Mouse (Mus musculus) adrenal gland, postnatal 4 days (tissue): ENCODE measurements around the gene Cnnm2. TPM values are rescaled to one million over a fixed set of nuclear protein-coding genes. Genes with fewer than 3 reads are reported as not detected.
A peak's percentile ranks its signal among the peaks of the same experiment; 100 is the strongest.

Experiments
- DNase-seq, 2 experiments: peaks; one replicate each; pipeline ENCODE4 v3.0.0; 2021 to 2022; ENCODE audit warnings: low spot score in 2 of 2, mixed read lengths in 2 of 2
- total RNA-seq, 2 experiments: library from RNA; stranded (reverse); gene quantifications; 2 replicates each; pipeline ENCODE4 v1.2.3; 2021

The Cnnm2 gene
- total RNA-seq, 2 experiments from 2014 or later: 13.9 to 15.0 TPM

DNA sequence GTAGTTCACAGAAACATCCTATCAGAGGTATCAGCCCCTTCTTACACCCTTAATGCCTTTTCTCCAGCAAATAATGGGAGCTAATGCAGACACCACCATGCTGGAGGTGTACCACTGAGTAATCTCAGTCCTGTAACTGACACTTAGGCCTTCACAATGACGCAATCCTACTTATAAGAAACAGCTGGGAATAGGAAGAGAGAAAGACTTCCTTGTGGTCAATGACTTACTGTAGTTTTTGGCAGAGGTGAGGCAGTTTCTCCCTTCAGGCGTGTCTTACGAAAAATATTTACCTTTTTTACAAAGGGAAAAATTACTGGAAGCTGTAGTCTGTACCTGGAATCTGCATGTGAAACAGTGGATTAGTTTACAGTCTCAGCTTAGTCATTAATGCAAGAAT lies 31.1 kb downstream of the Cnnm2 start:
- DNase-seq: no peak

DNA sequence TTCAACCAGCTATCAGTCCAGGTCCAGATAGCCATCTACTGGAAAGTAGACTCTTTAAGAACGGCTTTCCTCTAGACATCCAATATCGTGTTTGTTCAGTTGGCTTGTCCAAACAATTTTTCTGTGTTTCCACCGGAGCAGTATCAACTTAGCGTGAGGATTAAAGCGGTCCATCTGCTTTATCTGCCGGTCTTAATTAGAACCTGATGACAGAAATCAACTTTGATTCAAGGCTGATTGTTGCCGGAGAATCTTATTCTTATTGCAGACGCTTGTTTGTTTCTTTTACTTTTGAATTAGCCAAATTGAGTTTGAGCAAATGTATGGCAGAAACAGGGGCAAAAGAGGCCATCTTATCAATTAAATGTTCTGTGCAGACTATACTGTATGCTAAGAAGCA lies 32.8 kb downstream of the Cnnm2 start:
- DNase-seq: no peak

- no peak for DNase-seq
These were observed 38.6 kb downstream of the Cnnm2 start for GRCm38 (mm10) chr19:46799903-46800583.

GRCm38 (mm10) chr19:46801492-46801891 lies 40.1 kb downstream of the Cnnm2 start:
- DNase-seq: no peak

DNA sequence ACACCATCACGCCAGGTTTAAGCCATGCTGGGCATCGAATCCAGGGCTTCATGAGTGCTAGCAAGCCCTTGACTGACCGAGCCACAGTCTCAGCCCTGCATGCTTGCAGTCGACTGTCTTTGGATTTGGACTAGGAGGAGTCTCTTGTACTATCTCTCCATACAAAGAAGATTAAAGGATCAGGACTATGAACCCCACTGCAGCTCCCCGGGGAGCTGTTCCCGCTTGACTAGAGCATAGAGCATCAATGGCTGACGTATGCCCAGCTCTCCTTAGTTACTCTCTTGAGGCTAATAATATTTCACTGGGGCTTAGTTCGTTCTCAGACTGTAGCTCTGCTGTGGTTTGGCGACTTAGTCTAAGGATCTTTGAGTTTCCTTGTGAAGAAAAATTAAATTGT lies 40.9 kb downstream of the Cnnm2 start:
- no peak for DNase-seq

DNA sequence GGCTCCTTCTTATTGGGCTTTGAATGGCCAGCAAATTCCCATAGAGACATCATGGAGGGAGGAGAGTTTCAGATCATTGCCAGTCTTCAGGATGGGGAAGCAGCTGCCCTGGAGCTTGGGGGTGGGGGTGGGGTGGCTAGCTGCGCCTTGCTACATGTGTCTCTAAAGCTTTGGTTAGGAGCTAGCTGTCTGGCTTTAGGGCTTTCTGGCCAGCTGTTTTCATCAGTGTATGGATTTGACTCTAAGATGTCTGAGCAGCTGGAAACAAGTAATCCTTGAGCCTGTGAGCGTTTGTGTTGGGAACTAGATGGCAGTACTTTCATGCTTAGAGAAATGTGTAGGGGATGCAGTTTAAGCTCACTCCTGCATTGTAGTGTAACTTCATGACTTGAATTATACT lies 42.3 kb downstream of the Cnnm2 start:
- no peak for DNase-seq

- no peak for DNase-seq
These were observed 43.4 kb downstream of the Cnnm2 start for GRCm38 (mm10) chr19:46804751-46805150.

DNA sequence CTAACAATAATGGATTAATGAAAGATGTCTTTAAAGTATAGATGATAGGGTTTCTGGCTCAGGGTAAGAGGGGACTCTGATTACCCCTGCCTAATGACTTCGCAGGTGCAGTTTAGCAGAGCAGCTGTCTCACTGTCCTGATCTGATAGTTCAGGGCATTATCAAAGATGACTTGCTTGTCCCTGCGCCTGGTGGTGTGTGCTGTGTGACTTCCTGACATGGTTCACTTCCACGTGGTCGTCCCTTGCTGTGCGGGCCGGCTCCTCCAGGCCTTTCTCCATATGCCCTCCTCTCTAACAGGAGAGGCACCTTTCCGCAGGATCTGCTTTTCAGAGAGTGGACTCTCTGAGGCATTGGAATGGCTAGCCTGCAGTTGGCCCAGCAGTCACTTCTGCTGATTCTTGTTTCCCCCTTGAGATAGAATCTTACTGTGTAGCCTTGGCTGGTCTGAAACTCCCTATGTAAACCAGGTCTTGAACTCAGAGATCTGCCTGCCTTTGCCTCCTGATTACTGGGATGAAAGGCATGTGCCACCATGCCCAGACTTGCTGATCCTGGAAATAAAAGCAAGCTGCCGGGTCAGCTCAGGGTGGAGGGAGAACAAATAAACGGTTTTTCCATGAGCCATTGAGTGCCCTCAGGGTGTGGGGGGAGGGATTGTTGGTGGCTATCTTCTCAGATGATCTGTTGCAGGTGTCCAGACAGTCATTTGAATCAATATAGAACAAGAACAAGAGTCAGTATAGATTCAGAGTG lies 44.7 kb downstream of the Cnnm2 start:
- no peak for DNase-seq

- no peak for DNase-seq
These were observed 46.9 kb downstream of the Cnnm2 start for GRCm38 (mm10) chr19:46808261-46808660.

DNA sequence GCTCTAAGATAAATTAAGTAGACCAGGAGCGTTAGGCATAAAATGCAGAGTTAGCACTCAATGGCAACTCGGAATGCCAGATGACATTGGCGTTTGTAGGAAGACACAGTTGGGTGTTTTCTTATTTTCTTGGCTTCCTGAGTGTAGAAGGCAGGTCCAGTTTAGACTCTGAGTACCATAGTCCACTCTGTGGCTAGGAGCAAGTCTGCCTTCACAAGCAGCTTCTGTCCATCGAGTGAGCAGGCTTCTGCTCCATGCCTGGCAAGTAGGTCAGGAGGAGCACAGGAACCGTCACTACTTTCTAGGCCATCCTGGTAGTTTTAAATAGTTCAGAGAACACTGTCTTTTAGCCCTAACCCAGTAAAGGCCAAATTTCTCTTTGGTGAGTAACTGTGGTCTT lies 47.6 kb downstream of the Cnnm2 start:
- DNase-seq: no peak

GRCm38 (mm10) chr19:46819276-46819675 lies 57.9 kb downstream of the Cnnm2 start:
- DNase-seq: no peak

DNA sequence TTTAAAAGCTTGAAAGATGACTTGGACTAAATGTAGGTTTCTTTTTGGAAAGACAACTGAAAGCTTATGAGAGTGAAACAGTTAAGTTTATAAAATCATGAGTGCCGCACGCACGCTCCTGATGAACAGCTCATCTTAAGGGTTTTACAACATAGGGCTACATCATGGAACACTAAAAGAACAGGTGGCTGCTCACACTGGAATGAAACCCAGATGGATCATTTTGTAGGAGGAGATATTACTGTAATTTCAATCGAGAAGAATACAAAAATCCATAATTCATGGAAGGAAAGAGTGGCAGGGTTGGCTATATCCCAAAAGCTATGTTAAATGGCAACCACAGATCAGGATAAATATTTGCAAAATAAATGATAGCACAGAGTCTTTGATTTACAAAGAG lies 61.1 kb downstream of the Cnnm2 start:
- DNase-seq: no peak

DNA sequence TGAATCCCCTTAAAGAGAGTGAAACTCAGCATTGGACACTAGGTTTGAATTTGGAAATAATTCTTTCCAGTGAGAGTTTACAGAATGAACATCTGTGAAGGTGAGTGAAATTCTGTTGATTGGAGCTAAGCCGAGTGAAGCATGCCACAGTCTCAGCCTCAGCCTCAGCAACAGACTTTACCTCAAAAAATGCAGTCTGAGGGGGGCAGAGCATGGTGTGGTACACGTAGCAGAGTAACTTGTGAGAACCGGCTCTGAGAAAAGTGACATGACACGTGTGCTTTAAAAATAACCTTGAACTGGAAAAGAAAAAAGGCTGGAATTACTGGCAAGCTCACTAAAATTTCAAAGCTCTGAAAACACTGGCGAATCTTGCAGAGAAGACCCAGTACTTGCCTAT lies 62.4 kb downstream of the Cnnm2 start:
- DNase-seq: no peak

DNA sequence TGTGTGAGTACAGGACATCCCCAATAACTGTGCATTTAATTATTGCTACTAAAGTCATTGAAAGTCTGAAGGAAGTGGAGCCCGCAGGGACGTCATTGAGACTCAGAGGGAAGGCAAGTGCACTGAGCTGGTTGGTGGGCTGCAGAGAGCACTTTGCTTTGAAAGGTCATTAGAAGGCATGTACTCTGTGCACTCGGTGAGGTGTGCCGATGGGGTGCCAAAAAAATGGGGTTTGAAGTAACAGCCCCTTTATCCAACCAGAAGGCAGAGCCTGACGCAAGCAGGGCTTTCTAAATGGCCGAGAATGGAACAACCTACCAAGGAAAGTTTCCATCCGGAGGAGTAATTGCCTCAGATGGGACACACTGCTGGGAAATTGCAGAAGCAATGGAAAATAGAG lies 63.5 kb downstream of the Cnnm2 start:
- DNase-seq: no peak

DNA sequence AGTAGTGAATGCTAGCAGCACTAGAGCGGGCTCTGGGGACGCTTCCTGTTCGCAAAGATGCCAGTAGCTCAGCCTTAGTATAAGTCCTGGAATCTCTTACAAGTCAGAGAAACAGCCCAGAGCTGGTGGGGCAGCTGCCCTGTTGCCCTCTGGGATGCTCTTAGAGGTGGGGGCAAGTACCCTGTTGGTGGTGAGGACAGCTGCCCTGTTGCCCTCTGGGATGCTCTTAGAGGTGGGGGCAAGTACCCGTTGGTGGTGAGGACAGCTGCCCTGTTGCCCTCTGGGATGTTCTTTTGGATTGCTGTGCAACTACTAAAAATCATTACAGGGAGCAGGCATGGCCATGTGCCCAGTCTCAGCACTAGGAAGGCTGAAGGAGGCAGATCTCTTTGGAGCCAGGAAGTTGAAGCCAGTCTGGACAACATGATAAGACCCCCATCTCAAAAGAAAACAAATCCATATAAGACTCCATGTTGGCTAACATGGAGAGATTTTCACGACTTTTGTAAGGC lies 66.3 kb downstream of the Cnnm2 start:
- DNase-seq: no peak

GRCm38 (mm10) chr19:46828961-46829360 lies 67.6 kb downstream of the Cnnm2 start:
- peak in 1 of 2 experiments; percentile 20 for DNase-seq

DNA sequence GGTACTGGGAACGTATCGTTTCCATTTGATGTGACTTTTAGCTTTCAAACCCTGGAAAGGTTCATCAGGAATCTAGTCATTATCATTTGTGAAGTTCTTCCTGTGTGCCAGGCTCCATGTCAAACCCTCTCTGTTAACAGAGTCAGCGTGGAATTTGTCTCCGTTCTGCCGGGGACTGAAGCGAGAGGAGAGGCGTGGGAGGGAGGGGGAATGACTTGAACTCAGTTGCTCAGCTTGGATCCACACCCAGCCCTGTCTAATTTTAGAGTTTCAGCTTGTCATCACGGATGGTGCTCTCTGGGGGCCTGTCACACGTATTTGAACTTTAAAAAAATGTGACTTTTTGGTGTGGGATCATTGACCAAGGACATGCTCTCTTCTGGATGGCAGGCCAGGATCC lies 70.0 kb downstream of the Cnnm2 start:
- no peak for DNase-seq

DNA sequence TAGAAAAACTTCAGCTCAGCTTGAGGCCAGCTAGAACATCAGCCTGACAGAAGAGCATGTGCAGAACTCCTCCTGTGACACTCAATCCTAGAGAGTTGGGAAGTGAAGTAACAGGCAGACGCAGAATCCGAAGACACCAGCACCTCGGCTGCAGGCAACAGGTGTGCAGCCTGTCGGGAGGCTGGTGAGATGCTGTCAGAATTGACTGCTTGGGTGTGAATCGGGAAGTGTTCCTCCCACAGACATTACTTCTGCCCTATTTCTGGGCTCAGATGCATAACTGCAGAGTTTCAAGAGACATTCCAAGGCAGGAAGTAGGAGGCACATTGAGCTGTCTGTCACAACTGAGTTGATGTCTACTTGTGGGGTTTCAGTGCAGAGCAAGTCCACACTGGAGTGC lies 72.9 kb downstream of the Cnnm2 start:
- no peak for DNase-seq

DNA sequence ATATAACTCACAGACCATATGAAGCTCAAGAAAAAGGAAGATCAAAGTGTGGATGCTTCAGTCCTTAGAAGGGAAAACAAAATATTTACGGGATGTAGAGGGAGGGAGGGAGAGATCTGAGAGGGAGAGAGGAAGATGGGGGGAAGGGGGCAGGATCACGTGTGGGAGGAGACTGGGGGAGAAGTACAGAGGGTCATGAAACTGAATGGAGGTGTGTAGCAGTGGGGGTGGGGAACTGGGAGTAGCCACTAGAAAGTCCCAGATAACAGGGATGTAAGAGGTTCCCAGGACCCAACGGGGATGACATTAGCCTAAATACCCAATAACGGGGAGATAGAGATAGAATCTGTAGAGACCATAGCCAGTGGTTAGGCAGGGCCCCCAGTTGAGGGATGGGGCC lies 73.9 kb downstream of the Cnnm2 start:
- DNase-seq: no peak

DNA sequence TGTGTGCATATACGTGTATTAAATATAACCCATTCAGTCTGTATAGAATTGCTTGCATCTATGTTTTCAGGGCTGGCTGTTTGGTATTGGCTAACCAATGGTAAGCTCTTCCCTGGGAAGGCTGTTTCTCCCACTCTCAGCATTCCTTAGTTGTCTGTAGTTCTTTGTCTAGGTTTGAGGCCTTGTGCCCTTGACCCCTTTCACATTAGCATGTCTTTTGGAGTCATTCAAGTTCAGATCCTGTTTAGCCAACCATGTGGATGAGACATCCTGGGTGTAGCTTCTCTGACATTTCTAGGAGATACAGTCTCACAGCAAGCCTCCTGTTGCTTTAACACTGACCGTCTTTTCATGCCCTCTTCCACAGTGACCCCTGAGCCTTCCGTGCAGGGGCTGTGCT lies 74.7 kb downstream of the Cnnm2 start:
- DNase-seq: no peak

GRCm38 (mm10) chr19:46837290-46838079 lies 76.1 kb downstream of the Cnnm2 start:
- DNase-seq: no peak

DNA sequence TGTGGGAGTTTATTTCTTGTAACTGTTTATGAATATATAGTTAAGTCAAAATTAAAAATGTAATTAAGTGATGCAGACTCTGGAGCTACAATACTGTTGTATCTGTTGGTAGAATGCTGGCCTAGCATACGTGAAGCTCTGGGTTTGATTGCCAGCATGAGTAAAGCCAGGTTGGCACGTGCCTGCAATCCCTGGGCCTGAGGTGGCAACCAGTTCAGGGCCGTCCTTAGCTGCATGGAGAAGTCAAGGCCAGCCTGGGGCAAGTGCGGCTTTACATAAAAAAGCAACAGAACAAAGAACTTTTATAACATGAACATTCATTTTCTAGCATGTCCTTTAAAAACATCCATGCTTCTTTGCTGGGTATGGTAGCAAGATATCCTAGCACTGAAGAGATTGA lies 79.6 kb downstream of the Cnnm2 start:
- no peak for DNase-seq
